Mouse (Mus musculus) cerebellum, adult 11 months (tissue): Measurements from ENCODE around the gene Ctdsp1.
A peak's percentile ranks its signal among the peaks of the same experiment; 100 is the strongest.

Experiments
- DNase-seq: peaks from one replicate; pipeline ENCODE4 v3.0.0; 2022

Ctdsp1 gene

DNA sequence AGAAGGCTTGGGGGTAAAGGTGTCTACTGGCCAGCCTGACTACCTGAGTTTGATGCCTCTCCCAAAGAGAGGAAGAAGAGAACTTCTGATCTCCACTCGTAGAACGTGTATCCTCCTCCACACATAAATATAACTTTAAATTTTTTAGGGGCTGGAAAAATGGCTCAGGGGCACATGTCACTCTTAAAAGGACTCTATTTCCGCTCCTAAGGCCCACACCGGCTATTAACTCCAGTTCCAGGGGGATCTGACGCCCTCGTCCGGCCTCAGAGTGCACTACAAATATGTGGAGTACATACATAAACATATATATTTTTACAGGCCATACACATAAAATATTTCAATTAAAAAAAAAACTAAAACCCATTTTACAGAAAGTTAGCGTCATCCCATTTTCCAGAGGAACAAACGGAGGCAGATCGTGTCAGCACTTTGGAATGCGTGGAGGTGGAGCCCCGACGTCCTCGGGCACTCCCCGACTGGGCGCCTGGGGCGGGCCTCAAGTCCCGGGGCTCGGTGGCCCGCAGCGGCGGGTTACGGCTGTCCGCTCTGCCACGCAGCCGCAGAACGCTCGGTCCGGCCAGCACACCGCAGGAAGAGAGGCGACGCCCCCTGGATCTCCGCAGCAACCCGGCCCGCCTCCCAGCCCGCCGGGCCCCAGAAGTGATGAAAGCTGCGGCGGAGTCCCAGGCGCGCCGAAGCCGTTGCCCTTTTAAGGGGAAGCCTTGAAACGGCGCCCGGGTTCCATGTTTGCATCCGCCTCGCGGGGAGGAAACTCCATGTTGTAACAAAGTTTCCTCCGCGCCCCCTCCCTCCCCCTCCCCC is at the start of gene Ctdsp1:
TSS of gene Ctdsp1 (plus strand) at position 586 of the 825 bp plus-strand sequence.
- DNase-seq = peak; percentile 95

DNA sequence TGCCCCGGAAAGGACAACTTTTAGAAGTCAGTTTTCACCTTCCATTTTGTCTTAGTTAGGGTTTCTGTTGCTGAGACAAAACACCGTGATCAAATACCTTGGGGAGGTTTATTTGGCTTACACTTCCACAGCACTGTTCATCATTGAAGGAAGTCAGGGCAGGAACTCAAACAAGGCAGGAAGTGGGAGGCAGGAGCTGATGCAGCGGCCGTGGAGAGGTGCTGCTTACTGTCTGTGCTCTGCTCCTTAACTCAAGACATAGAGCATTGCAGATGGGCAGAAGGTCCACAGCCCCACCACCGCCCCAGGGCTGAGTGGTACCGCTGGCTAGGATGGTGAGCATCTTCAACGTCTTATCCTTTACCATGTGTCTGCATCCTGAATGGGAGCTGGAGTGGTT is 49.4 kb upstream of the Ctdsp1 start:
- DNase-seq = no peak

DNA sequence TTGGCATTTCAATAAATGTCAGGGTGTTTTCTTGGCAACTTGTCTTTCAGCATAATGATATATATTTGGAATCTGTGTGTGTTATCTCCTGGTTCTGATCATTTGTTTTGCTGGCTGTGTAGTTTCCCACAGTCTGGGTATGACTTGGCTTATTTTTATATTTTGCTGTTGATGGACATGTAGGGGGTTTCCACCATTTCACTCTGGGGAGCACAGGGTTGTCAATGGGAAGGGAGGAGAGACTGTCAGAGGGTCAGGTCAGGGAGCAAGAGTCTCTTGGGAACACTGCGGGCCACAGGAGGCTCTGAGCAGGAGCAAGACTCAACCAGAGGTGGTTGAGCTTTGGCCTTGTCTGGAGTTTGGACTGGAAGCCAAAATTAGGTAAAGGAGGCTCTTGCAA is 49.0 kb upstream of the Ctdsp1 start:
- DNase-seq = no peak

DNA sequence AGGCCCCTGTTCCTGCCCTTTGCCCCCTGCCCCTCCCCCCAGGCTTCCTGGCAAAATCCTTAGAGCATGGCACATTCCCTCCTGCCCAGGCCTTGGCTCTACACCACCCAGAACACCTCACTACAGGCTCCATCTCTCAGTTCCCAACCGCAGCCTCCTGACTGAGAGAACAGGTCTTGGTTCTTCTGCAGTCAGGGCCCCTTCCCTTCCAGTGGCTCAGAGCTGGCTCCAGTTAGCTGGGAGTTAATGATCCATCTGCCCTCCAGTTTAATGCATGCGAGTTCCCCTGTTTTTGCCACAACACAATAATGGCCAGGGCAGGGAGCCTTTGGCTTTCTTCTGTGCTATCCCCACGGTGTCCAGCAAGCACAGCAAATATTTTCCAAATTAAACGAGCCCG is 48.1 kb upstream of the Ctdsp1 start:
- DNase-seq = no peak

DNA sequence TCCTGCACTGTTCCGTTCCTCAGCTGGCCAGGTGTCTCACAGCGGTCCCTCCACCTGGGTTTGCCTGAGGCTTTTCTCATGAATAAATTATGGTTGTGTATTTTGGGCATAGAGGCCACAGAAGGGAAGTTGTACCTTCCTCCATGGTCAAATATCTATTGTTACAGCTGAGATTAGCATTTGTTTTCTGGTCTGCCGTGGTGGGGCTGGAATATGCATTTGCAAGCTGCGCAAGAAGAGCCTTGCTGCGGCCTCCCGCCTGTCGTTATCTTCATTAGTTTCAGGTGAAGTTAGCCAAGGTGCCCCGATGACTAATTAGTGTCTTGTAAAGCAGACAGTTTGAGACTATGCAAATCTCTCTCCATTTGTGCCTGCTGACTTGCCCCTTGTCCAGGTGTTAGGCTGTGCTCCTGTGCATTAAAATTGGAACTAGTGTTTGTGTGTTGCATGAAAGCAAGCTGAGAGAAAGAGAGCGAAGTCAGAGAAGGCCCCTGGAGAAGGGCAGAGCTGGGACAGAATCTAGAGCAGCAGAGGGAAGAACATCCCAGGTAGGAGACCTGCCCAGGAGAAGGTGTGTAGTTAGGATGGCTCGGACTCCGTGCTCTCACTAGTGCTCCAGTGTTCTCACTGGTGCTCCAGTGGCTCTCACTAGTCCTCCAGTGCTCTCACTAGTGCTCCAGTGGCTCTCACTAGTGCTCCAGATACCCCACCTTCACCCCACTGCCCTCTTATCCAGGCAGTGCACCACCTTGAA is 47.0 kb upstream of the Ctdsp1 start:
- DNase-seq = no peak

DNA sequence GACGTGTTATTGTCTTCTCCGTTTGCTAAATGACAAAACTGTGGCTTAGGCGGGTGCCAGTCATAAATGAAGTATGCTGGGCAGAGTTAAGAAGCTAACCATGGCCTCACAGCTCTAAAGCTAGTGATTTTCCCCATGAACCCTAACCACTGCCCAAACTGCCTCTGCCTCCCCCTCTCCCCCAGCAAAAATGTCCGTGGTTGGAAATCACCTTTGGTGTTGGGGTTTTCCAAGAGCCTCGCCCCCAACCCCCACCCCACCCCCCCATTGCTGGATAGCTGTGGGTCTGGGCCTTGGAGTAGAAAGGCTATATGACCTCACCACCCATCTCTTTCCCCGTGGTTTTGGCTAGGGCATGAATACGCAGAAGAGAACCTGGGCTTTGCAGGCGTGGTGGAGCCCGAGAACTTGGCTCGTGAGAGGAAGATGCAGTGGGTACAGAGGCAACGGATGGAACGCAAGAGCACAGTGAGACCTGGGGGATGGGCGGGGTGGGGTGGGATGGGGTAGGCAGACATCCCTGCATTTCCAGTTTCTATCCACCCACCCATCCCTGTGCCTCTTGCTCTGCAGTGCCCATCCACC is 40.0 kb upstream of the Ctdsp1 start:
- no peak for DNase-seq

DNA sequence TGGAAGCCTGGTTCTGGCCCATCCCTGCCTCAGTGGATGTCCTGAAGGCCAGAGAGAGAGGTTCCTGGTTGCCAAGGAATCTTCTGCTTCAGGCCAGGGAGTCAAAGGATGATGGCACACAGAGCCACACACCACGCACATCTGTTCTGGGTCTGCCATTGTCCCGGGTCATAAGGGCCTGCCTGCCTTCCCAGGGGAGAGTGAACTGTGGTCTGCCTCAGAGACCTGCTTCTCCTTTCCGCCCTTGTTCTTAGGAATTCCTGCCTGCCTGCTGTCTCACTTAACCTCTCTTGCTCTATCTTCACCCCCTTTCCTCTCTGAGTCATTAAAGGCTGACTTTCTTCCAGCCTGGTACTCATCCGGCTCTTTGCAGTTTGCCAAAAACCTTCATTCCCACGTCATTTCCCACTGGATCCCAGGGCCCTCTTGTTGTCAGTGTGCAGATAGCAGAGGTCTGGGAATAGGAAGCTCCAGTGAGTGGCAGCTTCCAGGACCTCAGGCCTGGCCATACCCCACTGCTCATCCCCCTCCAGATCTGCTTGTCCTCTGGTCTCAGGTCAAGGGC is 38.7 kb upstream of the Ctdsp1 start:
- DNase-seq = no peak

DNA sequence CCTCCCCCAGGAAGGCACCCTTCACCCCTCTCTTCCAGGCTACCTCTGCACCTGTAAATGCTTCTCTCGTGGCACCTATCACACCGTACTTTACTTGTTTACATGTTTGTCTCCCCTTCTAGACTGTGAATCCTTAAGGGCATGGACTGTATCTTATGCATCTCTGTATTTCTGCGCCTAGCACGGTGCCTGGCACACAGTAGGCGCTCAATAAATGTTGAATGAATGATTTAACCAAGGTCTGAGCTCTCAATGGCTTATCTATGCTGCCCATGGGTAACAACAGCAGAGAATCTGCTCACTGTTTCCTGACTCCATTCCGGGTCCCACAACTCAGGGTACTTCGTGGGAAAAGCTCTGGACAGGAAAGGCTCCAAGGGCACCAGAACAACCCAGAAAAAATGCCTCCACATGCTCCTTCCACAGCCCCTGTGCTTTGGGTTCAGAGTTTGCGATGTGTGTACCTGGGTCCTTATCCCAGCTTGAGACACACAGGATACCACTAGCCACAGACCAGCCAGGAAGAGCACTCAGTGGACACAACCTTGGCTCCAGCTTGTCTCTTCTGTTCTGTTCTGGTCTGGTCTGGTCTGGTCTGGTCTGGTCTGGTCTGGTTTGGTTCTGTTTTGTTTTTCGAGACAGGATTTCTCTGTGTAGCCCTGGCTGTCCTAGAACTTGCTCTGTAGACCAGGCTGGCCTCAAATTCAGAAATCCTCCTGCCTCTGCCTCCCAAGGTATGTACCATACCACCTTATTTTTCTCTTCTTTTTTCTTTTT is 37.7 kb upstream of the Ctdsp1 start:
- DNase-seq = no peak

DNA sequence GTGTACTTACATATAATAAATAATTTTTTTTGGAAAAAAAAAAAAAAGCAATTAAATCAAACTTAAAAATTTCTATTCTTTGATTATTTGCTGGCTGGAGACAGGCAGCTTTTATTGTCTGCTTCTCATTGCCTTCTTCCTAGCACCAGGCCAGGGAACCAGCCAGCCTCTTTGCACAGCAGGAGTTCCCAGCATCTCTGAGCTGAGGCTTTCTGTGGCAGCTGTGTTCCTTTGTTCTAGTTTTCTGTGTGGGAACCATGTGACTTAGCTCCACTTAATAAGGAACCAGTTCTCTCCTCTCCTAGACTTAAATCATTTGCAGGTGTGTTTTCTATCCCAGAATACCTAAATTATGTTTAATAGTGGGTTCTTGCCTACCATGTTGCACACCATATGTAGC is 33.8 kb upstream of the Ctdsp1 start:
- DNase-seq = no peak

DNA sequence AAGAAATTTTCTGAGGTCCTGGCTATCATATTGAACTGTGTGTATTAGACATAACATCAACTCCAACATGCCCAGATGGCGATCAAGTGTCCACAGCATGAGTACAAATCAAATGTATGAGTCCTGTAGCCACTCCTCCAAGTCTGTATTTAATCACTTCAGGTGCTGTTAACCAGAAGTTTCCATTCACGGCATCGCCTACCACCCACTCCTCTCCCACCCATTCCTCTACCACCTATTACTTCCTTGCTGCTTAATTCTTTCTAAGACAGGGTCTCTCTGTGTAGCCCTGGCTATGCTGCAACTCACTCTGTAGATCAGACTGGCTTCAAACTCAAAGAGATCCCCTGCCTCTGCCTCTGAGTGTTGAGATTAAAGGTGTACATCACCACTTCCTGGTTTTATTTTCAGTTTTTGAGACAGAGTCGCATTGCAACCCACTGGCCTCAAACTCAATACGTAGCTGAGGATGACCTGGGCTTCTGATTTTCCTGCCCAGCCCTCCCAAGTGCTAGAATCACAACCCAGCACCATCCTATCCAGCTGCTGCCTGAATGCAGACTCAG is 31.3 kb upstream of the Ctdsp1 start:
- no peak for DNase-seq

DNA sequence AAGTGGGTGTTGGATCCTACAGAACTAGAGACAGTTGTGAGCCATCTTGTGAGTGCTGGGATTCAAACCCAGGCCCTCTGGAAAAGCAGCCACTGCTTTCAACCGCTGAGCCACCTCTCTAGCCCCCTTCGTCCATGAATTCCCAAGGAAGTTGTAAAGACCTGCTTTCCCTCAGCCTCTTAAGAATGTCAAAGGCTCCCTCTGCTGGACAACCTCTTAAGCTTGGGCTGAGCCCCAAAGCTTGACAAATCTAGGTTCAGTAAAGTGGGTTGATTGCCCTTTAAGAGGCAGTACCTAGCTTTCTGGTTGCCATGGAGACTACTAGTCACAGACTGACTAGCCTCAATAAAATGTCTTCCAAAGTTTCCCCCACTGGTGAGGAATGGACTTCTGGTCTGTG is 29.5 kb upstream of the Ctdsp1 start, which contains the start of gene Catip:
TSS of gene Catip (plus strand) at position 297 of the 400 bp plus-strand sequence.
- DNase-seq = peak; percentile 64

DNA sequence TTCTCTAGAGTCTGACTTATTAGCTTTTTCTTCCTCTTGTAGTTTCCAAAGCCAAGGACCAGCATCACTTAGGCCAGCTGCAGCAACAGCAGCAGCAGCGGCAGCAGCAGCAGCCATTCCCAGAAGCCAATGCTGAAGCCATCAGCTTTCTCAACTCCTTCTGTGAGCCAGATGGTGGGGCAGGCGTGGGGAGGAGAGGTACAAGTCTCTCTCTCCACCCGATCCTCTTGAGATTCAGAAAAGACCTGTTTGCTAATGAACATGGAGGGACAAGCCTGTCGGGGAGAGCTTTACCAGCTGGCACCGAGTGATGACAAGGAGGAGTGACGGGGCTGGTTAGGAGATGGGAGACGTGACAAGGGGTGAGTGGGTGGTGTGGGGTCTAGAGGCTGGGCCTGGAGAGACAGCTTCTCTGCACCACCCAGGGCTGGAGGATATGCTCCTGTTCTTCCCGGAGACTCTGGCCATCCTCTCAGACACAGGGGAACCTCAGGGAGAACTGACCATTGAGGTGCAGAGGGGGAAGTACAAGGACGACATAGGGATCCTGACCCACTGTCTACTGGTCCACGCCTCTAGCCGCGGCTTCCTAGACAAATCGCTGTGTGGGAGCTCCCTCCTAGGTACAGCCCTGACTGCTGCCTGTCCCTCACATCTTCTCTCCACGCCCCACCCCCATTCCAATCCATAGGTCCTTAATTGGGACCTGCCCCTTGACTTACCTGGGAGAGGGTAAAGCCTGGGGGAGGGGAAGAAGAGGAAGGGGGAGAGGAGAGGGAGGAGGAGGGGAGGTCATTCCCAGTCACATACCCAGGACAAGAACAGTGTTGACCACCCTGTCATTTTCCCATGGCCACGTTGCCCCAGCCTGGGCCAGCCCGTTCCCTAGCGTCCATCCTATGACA is 28.7 kb upstream of the Ctdsp1 start:
- no peak for DNase-seq

DNA sequence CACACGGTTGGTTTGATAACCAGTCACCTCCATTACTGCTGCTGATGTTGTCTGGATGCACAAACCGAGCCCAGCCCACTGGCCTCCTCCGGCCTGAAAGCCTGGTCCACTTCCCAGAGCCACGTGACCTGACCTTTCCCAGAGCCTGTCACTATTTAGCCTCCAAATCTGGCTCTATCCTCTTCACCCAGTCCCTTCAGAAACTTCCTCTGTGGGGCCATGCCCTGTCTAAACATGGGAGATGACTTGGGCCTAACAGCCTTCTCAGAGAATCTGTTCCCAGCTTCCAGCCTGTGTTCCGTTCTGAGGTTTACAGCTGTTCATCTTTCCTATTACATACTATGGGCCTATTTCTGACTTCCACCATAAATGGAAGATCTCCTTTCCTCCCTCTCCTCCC is 27.9 kb upstream of the Ctdsp1 start:
- no peak for DNase-seq

DNA sequence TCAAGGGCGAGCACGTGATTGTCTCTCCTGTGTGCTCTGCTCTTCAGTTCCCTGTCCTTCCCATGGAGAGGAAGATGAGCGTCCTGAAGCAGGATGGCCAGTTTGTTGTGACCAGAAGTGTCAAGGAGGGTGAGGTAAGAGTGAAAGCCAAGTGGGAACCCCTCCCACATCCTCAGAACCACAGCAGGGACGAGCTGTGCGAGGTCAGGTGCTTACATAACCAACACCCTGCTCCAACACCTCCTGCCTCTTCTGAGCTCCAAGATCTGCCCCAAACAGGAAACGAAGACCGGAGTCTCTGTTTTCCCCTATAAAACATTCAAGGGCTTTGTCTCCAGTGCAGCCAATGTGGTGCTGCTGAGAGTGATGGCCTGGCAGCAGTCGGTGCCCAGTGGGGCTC is 27.0 kb upstream of the Ctdsp1 start:
- no peak for DNase-seq

DNA sequence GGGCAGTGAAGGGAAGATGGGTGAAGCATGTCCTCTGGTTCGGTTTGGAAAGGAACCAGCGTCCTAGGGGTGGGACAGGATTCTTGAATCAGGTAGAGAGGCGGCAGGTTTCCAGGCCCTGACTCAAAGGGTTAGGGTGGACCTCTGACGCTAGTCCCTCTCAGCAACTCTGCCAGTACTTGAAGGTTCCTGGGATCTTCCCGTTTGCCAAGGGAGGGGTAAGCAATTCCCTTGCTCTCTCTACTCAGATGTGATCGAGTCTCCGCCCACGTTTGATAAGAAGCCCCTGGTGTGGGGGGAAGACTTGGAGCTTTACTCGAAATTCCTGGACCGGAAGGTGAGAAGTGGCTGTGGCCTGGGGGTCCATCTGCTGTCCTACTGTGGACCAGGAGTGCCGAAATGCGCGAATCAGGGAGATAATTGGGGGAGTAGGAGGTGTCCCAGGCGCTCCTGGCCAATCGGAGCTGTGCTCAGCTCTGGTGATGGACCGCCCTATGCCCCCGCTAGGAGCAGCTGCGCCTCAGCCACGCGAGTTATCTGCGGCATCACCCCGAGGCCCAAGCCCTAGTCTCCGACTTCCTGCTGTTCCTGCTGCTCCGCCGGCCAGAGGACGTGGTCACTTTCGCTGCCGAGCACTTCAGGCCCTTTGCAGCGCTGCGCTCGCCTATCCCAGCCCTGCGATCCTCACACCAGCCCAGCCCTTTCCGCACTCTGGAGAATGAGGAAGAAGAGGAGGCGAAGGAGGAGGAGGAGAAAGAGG is 23.2 kb upstream of the Ctdsp1 start:
- DNase-seq = no peak

DNA sequence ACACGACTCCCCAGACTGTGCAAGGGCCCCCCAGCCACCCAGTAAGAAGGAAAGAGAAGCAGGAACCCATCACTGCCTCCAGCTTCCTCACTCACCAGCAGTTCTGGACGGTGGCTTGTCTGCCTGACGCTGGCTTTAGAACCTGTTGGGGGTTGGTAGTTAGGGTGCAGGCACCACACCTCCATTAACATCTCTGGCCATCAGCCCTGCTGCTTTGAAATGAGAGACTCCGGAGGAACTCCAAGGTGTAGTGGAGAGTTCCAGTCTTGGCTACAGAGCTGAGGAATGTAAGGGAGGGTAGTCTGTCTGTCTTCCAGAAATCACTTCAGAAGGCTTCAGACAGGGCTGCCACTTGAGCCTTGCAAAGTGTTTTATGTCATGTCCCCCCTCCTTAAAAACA is 21.3 kb upstream of the Ctdsp1 start:
- DNase-seq = no peak

DNA sequence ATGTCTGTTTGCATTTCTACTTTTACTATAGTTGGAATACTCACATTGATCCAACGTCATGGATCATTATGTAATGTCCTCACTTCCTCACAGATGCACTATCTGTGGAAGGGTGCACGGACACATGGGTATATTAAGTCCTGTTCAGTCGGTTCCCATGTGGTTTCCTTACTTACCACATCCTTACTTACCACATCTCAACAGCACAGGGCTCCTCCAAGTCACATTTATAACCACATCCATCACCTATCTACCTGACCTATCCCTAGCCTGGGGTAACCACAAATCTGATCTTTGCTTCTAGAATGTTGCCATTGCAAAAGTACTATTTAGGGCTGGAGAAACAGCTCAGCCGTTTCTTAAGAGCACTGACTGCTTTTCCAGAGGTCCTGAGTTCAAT is 17.9 kb upstream of the Ctdsp1 start:
- no peak for DNase-seq

DNA sequence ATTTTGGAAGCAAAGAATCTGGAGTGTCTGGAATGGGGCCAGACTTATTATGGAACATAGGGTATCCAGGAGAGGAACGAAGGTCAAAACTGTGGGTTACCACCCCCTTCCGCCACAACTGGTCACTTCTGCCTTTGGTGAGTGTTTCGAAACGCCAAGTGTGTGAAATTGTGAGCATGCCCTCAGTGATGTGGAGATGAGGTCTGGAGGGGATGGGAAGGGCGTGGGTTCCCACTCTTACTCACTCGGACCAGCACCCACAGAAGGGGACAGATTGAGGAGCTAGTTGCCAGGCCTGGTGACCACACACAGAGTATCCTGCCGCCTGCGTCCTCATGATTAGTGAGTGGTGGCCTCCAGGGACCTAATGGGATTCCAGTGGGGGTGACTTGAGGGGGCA is 16.3 kb upstream of the Ctdsp1 start, which contains the start of gene Slc11a1:
TSS of gene Slc11a1 (plus strand) at position 216 of the 400 bp plus-strand sequence.
- no peak for DNase-seq

DNA sequence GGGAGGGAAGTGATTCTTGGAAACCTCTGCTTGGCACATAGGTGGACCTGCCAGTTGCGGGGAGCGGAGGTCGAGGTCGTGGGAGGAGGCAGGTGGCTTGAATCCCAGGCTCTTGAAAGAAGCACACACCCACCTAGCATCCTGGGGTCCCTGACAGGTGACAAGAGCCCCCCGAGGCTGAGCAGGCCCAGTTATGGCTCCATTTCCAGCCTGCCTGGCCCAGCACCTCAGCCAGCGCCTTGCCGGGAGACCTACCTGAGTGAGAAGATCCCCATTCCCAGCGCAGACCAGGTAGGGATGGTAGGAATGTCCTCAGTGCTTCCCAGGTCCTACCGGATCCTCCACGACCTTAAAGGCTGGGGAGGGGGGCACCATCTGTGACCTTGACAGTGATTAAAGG is 15.7 kb upstream of the Ctdsp1 start:
- DNase-seq = no peak

DNA sequence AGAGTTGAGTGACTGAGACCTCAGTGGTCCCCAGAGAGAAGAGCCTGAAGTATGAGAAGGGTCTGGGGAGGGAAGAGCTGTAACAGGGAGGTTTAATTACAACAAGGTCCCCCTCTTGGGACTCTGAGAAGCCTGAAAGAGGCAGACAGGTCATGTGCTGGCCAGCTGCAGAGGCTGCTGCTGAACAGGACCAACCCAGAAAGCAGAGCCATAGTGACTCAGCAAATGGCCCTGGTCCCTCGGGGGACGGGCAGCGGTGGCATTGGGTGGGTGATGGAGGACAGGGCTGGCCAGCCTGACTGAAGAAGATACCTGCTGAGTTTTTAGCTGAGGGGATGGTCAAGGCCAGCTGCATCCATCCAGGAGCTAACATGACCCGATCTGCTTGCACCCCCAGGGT is 14.9 kb upstream of the Ctdsp1 start:
- DNase-seq = no peak
